8 mouse cellular contexts compared by ENCODE assay signal in the genomic region with DNA sequence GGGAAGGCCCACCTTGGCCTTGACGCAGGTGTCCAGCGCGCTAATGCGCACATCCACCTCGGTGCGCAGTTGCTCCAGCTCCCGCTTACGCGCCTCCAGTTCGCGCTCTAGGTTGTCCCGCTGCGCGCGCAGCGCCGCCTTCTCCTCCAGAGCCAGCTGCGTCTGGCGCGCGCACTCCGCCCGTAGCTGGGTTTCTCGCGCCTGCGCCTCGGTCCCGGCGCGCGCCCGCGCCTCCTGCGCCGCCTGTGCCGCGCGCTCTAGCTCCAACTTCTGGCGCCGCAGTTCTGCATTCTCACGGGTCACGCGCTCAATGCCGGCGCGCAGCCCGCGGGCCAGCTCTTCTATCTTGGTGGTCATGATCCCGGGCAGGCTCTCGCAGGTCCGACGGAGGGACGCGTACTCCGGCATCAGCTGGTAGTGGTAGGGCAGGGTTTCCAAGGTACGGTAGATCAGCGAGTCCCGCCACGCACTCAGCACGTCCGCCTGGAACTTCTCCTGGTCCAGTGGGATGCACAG. TPM values are rescaled to one million over a fixed set of nuclear protein-coding genes. Genes with fewer than 3 reads are reported as not detected.
DNase-seq lines count a peak whose midpoint lies in the region; ATAC-seq and TF ChIP-seq lines count a peak whose summit lies in the region.

No protein-coding gene starts in this region.

- TF ChIP-seq EP300 in liver, embryonic 14.5 days (IDR thresholded peaks at IDR 0.05; ENCODE audit: low read depth): no peak

- peaks cover 53% of the 10 kb centered on the region for H3K27me3 ChIP-seq in G1E (ENCODE audit: insufficient read depth, low read length)
- peaks cover 32% of the 10 kb centered on the region for H3K27me3 ChIP-seq in forebrain, embryonic 14.5 days (replicated peaks; ENCODE audit: control insufficient read depth, insufficient read depth, low read length)
- peaks cover 50% of the 10 kb centered on the region for H3K27me3 ChIP-seq in heart, embryonic 16.5 days (ENCODE audit: control insufficient read depth, insufficient read depth, low read length)
- peaks cover 25% of the 10 kb centered on the region for H3K27me3 ChIP-seq in liver, embryonic 14.5 days (ENCODE audit: control insufficient read depth, insufficient read depth, low read length)
- H3K27me3 ChIP-seq in neural tube, embryonic 14.5 days (ENCODE audit: control insufficient read depth, insufficient read depth, low read length): peaks cover 32% of the 10 kb centered on the region

- no peak for DNase-seq in G1E (ENCODE audit: low spot score)
- peak; percentile 82 for DNase-seq in cerebellum, adult 11 months
- DNase-seq in forebrain, embryonic 14.5 days (ENCODE audit: low spot score): peak; percentile 94
- DNase-seq in kidney, postnatal 14 days: peak; percentile 90
- DNase-seq in liver, embryonic 14.5 days (ENCODE audit: low read depth in 3 of 3, low spot score in 3 of 3): peak; percentile 42 to 58 (median 49)
- DNase-seq in thymus, postnatal 4 days: peak; percentile 86

- no peaks in the 10 kb centered on the region for H3K9me3 ChIP-seq in G1E (replicated peaks)
- H3K9me3 ChIP-seq in forebrain, embryonic 14.5 days (replicated peaks; ENCODE audit: control insufficient read depth, low read length): no peaks in the 10 kb centered on the region
- no peaks in the 10 kb centered on the region for H3K9me3 ChIP-seq in heart, embryonic 16.5 days (replicated peaks; ENCODE audit: control insufficient read depth, low read length)
- H3K9me3 ChIP-seq in liver, embryonic 14.5 days (ENCODE audit: control insufficient read depth, low read length): no peaks in the 10 kb centered on the region
- no peaks in the 10 kb centered on the region for H3K9me3 ChIP-seq in neural tube, embryonic 14.5 days (ENCODE audit: control insufficient read depth, low read length)

- no peaks in the 10 kb centered on the region for H3K36me3 ChIP-seq in G1E (replicated peaks)
- no peaks in the 10 kb centered on the region for H3K36me3 ChIP-seq in forebrain, embryonic 14.5 days (ENCODE audit: control insufficient read depth, insufficient read depth, low read length)
- no peaks in the 10 kb centered on the region for H3K36me3 ChIP-seq in heart, embryonic 16.5 days (ENCODE audit: control insufficient read depth, insufficient read depth)
- H3K36me3 ChIP-seq in liver, embryonic 14.5 days (replicated peaks; ENCODE audit: control insufficient read depth, insufficient read depth, low read depth): no peaks in the 10 kb centered on the region
- H3K36me3 ChIP-seq in neural tube, embryonic 14.5 days (ENCODE audit: control insufficient read depth, insufficient read depth, low read length): no peaks in the 10 kb centered on the region

- no peak for ATAC-seq in G1E (ENCODE audit: extremely low read depth, insufficient number of reproducible peaks, low FRiP score, poor library complexity, severe bottlenecking)
- peak; percentile 90 for ATAC-seq in forebrain, embryonic 14.5 days
- peak; percentile 73 for ATAC-seq in heart, embryonic 16.5 days (replicated peaks; ENCODE audit: extremely low read depth, insufficient read depth, low FRiP score)
- peak; percentile 56 for ATAC-seq in liver, embryonic 14.5 days (ENCODE audit: insufficient read depth)
- ATAC-seq in neural tube, embryonic 14.5 days (ENCODE audit: low read depth): peak; percentile 86

- H3K27ac ChIP-seq in forebrain, embryonic 14.5 days (ENCODE audit: low read depth, low read length): no peak overlapping the region
- H3K27ac ChIP-seq in heart, embryonic 16.5 days (ENCODE audit: low read length): no peak overlapping the region
- H3K27ac ChIP-seq in liver, embryonic 14.5 days: no peak overlapping the region
- H3K27ac ChIP-seq in neural tube, embryonic 14.5 days (ENCODE audit: low read depth, low read length): no peak overlapping the region

- WGBS in forebrain, embryonic 14.5 days: 0% methylated on average over 59 of the region's 61 CpGs
- WGBS in heart, embryonic 16.5 days: under 1% methylated on average over 61 of the region's 61 CpGs
- WGBS in liver, embryonic 14.5 days (ENCODE audit: insufficient replicate concordance): under 1% methylated on average over 61 of the region's 61 CpGs
- WGBS in neural tube, embryonic 14.5 days: 0% methylated on average over 61 of the region's 61 CpGs

- H3K4me1 ChIP-seq in G1E (ENCODE audit: insufficient read depth, low read depth, low read length): peaks cover 13% of the 10 kb centered on the region
- no peaks in the 10 kb centered on the region for H3K4me1 ChIP-seq in forebrain, embryonic 14.5 days (ENCODE audit: control insufficient read depth, insufficient read depth, low read length)
- H3K4me1 ChIP-seq in heart, embryonic 16.5 days (ENCODE audit: control insufficient read depth, insufficient read depth, low read length): peaks cover 3% of the 10 kb centered on the region; the same call in 1 of the 2 replicates
- peaks cover 5 to 6% of the 10 kb centered on the region in 2 experiments; a peak in 3 of 4 replicates for H3K4me1 ChIP-seq in liver, embryonic 14.5 days (replicated peaks; ENCODE audit: control insufficient read depth in 2 of 2, insufficient read depth in 2 of 2, low read length in 1 of 2)
- H3K4me1 ChIP-seq in neural tube, embryonic 14.5 days (ENCODE audit: control insufficient read depth, insufficient read depth, low read length): no peaks in the 10 kb centered on the region

- peak overlapping the region; percentile 56 for H3K4me2 ChIP-seq in forebrain, embryonic 14.5 days (ENCODE audit: low read length)
- peak overlapping the region; percentile 80 for H3K4me2 ChIP-seq in heart, embryonic 16.5 days (ENCODE audit: low read depth, low read length)
- peak overlapping the region; percentile 58 for H3K4me2 ChIP-seq in liver, embryonic 14.5 days (ENCODE audit: low read depth)
- peak overlapping the region; percentile 47 for H3K4me2 ChIP-seq in neural tube, embryonic 14.5 days (ENCODE audit: low read depth, low read length)

- TF ChIP-seq CTCF in G1E (IDR thresholded peaks at IDR 0.05; ENCODE audit: low read depth, low read length): no peak
- TF ChIP-seq CTCF in liver, embryonic 14.5 days (IDR thresholded peaks at IDR 0.05; ENCODE audit: low read depth): no peak

- H3K9ac ChIP-seq in forebrain, embryonic 14.5 days (ENCODE audit: low read length): peak overlapping the region; percentile 45
- peak overlapping the region; percentile 70 for H3K9ac ChIP-seq in heart, embryonic 16.5 days (ENCODE audit: low read length)
- H3K9ac ChIP-seq in liver, embryonic 14.5 days (replicated peaks): no peak overlapping the region
- 0 out of 2 replicates have a peak overlapping the region, but pooled peaks have one; percentile 37 for H3K9ac ChIP-seq in neural tube, embryonic 14.5 days (replicated peaks; ENCODE audit: low read depth, low read length)

- H3K4me3 ChIP-seq in G1E (ENCODE audit: low read depth, low read length): 0 out of 2 replicates have a peak overlapping the region, but pooled peaks have one; percentile 30
- H3K4me3 ChIP-seq in forebrain, embryonic 14.5 days (ENCODE audit: low read depth, low read length): peak overlapping the region; percentile 29
- H3K4me3 ChIP-seq in heart, embryonic 16.5 days (ENCODE audit: low read length): peak overlapping the region; percentile 54
- H3K4me3 ChIP-seq in liver, embryonic 14.5 days (ENCODE audit: insufficient read depth in 1 of 2, low read depth in 2 of 2, low read length in 2 of 2): peak overlapping the region in 1 of 2 experiments; percentile 10; a peak in 3 of 4 replicates
- H3K4me3 ChIP-seq in neural tube, embryonic 14.5 days (ENCODE audit: low read depth, low read length): peak overlapping the region; percentile 35

RNA-seq across cellular contexts. Expression of a gene that starts 3.9 kb away (rescaled TPM):
- not detected in 2 replicates for total RNA-seq in G1E (2014; fragmentation: Nextera tagmentation)
- 0.16 and 0.17 TPM in 2 replicates for total RNA-seq in G1E (2017)
- polyA plus RNA-seq in G1E (2012): 0.88 and 0.90 TPM in 2 replicates
- polyA plus RNA-seq in forebrain, embryonic 14.5 days (2014; fragmentation: Nextera tagmentation; extraction: Ambion mirVana): 5.8 and 6.8 TPM in 2 replicates
- 86.4 and 106 TPM in 2 replicates for polyA plus RNA-seq in heart, embryonic 16.5 days (2015; fragmentation: Nextera tagmentation; extraction: Ambion mirVana)
- polyA plus RNA-seq in liver, embryonic 14.5 days (2012; rRNA removed): 15.4 and 16.8 TPM in 2 replicates
- 15.9 and 18.4 TPM in 2 replicates for polyA plus RNA-seq in liver, embryonic 14.5 days (2014; fragmentation: Nextera tagmentation; extraction: Ambion mirVana)
- polyA plus RNA-seq in neural tube, embryonic 14.5 days (2014; fragmentation: Nextera tagmentation; extraction: Ambion mirVana): 5.4 and 9.8 TPM in 2 replicates

RNA-seq across cellular contexts. Expression of a gene that starts 17.9 kb away (rescaled TPM):
- total RNA-seq in G1E (2014; fragmentation: Nextera tagmentation) (not detected in 2 replicates), G1E (2017) (0.22 TPM in 1 of 2 replicates, not detected in the other)
- polyA plus RNA-seq in G1E (2012): not detected in 2 replicates
- 0.11 and 0.13 TPM in 2 replicates for polyA plus RNA-seq in forebrain, embryonic 14.5 days (2014; fragmentation: Nextera tagmentation; extraction: Ambion mirVana)
- polyA plus RNA-seq in heart, embryonic 16.5 days (2015; fragmentation: Nextera tagmentation; extraction: Ambion mirVana): 0.29 and 0.54 TPM in 2 replicates
- 0.09 and 0.11 TPM in 2 replicates for polyA plus RNA-seq in liver, embryonic 14.5 days (2012; rRNA removed)
- polyA plus RNA-seq in liver, embryonic 14.5 days (2014; fragmentation: Nextera tagmentation; extraction: Ambion mirVana): 0.19 TPM in 1 of 2 replicates, not detected in the other
- 0.14 TPM in 1 of 2 replicates, not detected in the other for polyA plus RNA-seq in neural tube, embryonic 14.5 days (2014; fragmentation: Nextera tagmentation; extraction: Ambion mirVana)

RNA-seq across cellular contexts. Expression of a gene that starts 19.7 kb away (rescaled TPM):
- total RNA-seq in G1E (2014; fragmentation: Nextera tagmentation): 5.8 and 6.4 TPM in 2 replicates
- total RNA-seq in G1E (2017): 14.6 and 18.2 TPM in 2 replicates
- 26.1 and 33.3 TPM in 2 replicates for polyA plus RNA-seq in G1E (2012)
- polyA plus RNA-seq in forebrain, embryonic 14.5 days (2014; fragmentation: Nextera tagmentation; extraction: Ambion mirVana): 2.2 and 3.8 TPM in 2 replicates
- polyA plus RNA-seq in heart, embryonic 16.5 days (2015; fragmentation: Nextera tagmentation; extraction: Ambion mirVana): 12.3 and 12.5 TPM in 2 replicates
- 9.2 and 10.0 TPM in 2 replicates for polyA plus RNA-seq in liver, embryonic 14.5 days (2012; rRNA removed)
- polyA plus RNA-seq in liver, embryonic 14.5 days (2014; fragmentation: Nextera tagmentation; extraction: Ambion mirVana): 1.3 and 1.8 TPM in 2 replicates
- polyA plus RNA-seq in neural tube, embryonic 14.5 days (2014; fragmentation: Nextera tagmentation; extraction: Ambion mirVana): 5.5 and 5.9 TPM in 2 replicates

RNA-seq across cellular contexts. Expression of a gene that starts 21.9 kb away (rescaled TPM):
- total RNA-seq in G1E (2014; fragmentation: Nextera tagmentation) (0.97 and 1.1 TPM in 2 replicates), G1E (2017) (2.1 and 2.5 TPM in 2 replicates)
- polyA plus RNA-seq in G1E (2012): 1.4 and 1.5 TPM in 2 replicates
- 5.4 and 6.3 TPM in 2 replicates for polyA plus RNA-seq in forebrain, embryonic 14.5 days (2014; fragmentation: Nextera tagmentation; extraction: Ambion mirVana)
- polyA plus RNA-seq in heart, embryonic 16.5 days (2015; fragmentation: Nextera tagmentation; extraction: Ambion mirVana): 0.37 and 0.76 TPM in 2 replicates
- polyA plus RNA-seq in liver, embryonic 14.5 days (2012; rRNA removed): 1.4 and 1.7 TPM in 2 replicates
- 0.14 and 0.15 TPM in 2 replicates for polyA plus RNA-seq in liver, embryonic 14.5 days (2014; fragmentation: Nextera tagmentation; extraction: Ambion mirVana)
- 6.9 and 8.4 TPM in 2 replicates for polyA plus RNA-seq in neural tube, embryonic 14.5 days (2014; fragmentation: Nextera tagmentation; extraction: Ambion mirVana)

RNA-seq across cellular contexts. Expression of a gene that starts 29.6 kb away (rescaled TPM):
- total RNA-seq in G1E (2014; fragmentation: Nextera tagmentation) (6.3 and 8.0 TPM in 2 replicates), G1E (2017) (6.4 and 7.6 TPM in 2 replicates)
- 44.0 and 59.6 TPM in 2 replicates for polyA plus RNA-seq in G1E (2012)
- 2.2 and 2.8 TPM in 2 replicates for polyA plus RNA-seq in forebrain, embryonic 14.5 days (2014; fragmentation: Nextera tagmentation; extraction: Ambion mirVana)
- 36.6 and 46.5 TPM in 2 replicates for polyA plus RNA-seq in heart, embryonic 16.5 days (2015; fragmentation: Nextera tagmentation; extraction: Ambion mirVana)
- 41.1 and 44.4 TPM in 2 replicates for polyA plus RNA-seq in liver, embryonic 14.5 days (2012; rRNA removed)
- 12.2 and 14.2 TPM in 2 replicates for polyA plus RNA-seq in liver, embryonic 14.5 days (2014; fragmentation: Nextera tagmentation; extraction: Ambion mirVana)
- polyA plus RNA-seq in neural tube, embryonic 14.5 days (2014; fragmentation: Nextera tagmentation; extraction: Ambion mirVana): 0.27 and 6.0 TPM in 2 replicates
